Mouse (Mus musculus) lung, adult 2 months (tissue): ENCODE measurements around the gene Hoxc6. TPM values are rescaled to one million over a fixed set of nuclear protein-coding genes. Genes with fewer than 3 reads are reported as not detected.

Source experiments
- DNase-seq: peaks from one replicate; pipeline ENCODE4 v3.0.0; 2022
- H3K4me1 ChIP-seq: fragments of 200-500 bp; 2 replicates; pipeline ENCODE4 v1.6.1; 2011; ENCODE audit warnings: low read length; ENCODE audit not compliant: control insufficient read depth, insufficient read depth
- H3K4me3 ChIP-seq: fragments of 200-500 bp; replicated peaks from 2 replicates; pipeline ENCODE3; 2011; ENCODE audit warnings: low read depth, mild to moderate bottlenecking, control low read depth, low read length; ENCODE audit errors: extremely low read depth
- CTCF ChIP-seq: fragments of 200-500 bp; IDR thresholded peaks from 2 replicates; pipeline ENCODE4 v1.5.1; 2011; ENCODE audit warnings: mild to moderate bottlenecking, low read length, control low read depth; ENCODE audit not compliant: insufficient read depth
- POLR2A ChIP-seq: fragments of 200-500 bp; IDR thresholded peaks from 2 replicates; pipeline ENCODE4 v1.6.1; 2011; ENCODE audit warnings: low read depth, mild to moderate bottlenecking, control low read depth, low read length, borderline replicate concordance; ENCODE audit errors: extremely low read depth
- WGBS: fragments of 180-500 bp; shearing (Covaris S2); methylation state at CpG from one replicate; pipeline ENCODE4 v1.1.7; 2018; 5-methylcytosine and 5-hydroxymethylcytosine counted together
- polyA plus RNA-seq: library from polyadenylated mRNA; depleted of rRNA; stranded (reverse); fragments of >200 nt; gene quantifications from 2 replicates; pipeline ENCODE4 v1.2.3, GENCODE M21; 2012

Hoxc6 gene
- polyA plus RNA-seq, 1 experiment: 0.34 TPM

GRCm38 (mm10) chr15:103010112-103010846, 12.2 kb downstream of the Hoxc6 start:
- TF ChIP-seq POLR2A (no peak), CTCF (no peak)
- no peak overlapping the region for H3K4me3 ChIP-seq

GRCm38 (mm10) chr15:103010847-103011555, 12.9 kb downstream of the Hoxc6 start:
- no peak overlapping the region for H3K4me3 ChIP-seq
- no peaks in the 10 kb centered on the region for H3K4me1 ChIP-seq
- WGBS: 8% methylated on average over 28 of the region's 28 CpGs
- DNase-seq: no peak
- TF ChIP-seq CTCF: no peak
- TF ChIP-seq POLR2A: no peak

More at GRCm38 (mm10) chr15:103010112-103010846, 12.2 kb downstream of the Hoxc6 start:
- WGBS: 7% methylated on average over 31 of the region's 31 CpGs
- H3K4me1 ChIP-seq: no peaks in the 10 kb centered on the region
- no peak for DNase-seq

DNA sequence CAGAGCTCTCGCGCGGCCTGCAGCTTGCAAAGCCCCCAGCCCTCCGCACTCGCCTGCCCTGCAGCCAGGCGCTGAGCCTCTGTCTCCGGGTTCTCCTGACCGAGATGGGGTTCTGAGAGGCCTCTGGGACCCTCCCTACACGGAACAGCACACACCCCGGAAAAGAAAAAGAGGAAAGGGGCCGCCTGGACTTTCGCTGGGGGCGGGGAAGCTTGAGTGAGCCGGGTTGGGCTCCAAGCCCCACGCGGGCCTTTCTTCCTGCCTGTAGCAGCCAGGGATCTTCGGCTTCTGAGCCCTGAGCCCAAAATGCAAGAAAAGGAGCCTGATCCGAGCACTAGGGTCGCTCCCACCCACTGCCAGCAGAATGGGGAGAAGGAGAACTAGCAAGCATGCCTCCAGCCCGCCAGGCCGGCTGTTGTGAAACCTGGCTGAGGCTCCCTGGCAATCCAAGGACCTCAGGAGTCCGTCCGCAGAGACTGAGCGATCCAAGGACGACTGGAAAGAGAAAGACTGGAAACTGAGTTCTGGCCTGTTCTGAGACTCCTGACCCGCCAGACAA, 13.9 kb downstream of the Hoxc6 start:
- TF ChIP-seq CTCF (no peak), POLR2A (no peak)
- Histone ChIP-seq H3K4me3 (no peak overlapping the region), H3K4me1 (no peaks in the 10 kb centered on the region)
- no peak for DNase-seq
- 13% methylated on average over 26 of the region's 26 CpGs for WGBS

DNA sequence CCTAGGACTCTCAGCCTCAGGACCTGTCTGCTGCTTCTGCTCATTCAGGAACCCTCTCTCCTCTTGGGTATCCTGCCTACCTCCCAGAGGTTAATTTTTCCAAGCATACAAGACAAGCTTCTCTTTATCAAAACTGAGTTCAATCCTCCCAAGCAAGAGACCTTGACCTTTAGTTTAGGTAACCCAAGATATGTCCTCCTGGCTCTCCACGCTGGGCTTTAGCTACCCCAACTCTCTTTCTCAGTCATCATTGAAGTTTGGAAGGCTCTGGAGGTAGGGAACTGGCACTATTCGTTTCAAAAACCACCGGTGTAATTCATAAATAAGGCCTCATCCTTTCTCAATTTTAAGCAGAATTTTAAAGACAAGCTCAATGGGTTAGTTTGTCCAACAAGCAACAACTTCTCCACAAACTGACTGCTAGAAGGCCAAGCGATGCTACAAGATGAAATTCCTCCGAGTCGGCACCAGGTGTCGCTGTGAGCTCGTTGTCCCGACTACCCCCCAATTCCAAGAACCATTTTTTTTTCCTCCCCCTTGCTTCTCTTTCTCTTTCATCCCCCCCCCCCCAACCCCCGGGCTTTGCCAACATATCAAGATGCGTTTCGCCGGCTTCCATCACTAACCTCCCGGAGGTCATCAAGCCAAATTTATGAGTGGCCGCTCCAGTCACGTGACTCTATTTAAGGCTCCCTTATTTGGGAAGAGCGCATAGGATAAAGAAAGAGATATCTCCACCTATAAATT, 15.4 kb downstream of the Hoxc6 start:
- TF ChIP-seq CTCF: peak; percentile 77
- TF ChIP-seq POLR2A: no peak
- DNase-seq: no peak
- 7% methylated on average over 17 of the region's 17 CpGs for WGBS
- H3K4me1 ChIP-seq: no peaks in the 10 kb centered on the region
- H3K4me3 ChIP-seq: no peak overlapping the region

GRCm38 (mm10) chr15:103014166-103015008, 16.3 kb downstream of the Hoxc6 start:
- Histone ChIP-seq H3K4me1 (no peaks in the 10 kb centered on the region), H3K4me3 (no peak overlapping the region)
- no peak for TF ChIP-seq POLR2A
- no peak for TF ChIP-seq CTCF
- no peak for DNase-seq
- WGBS: 2% methylated on average over 57 of the region's 57 CpGs

GRCm38 (mm10) chr15:103015009-103015399, 16.9 kb downstream of the Hoxc6 start:
- H3K4me3 ChIP-seq: no peak overlapping the region
- no peak for TF ChIP-seq CTCF
- TF ChIP-seq POLR2A: no peak
- H3K4me1 ChIP-seq: no peaks in the 10 kb centered on the region
- WGBS: 5% methylated on average over 27 of the region's 28 CpGs
- no peak for DNase-seq

GRCm38 (mm10) chr15:103015406-103016166, 17.5 kb downstream of the Hoxc6 start:
- Histone ChIP-seq H3K4me3 (no peak overlapping the region), H3K4me1 (no peaks in the 10 kb centered on the region)
- 21% methylated on average over 19 of the region's 19 CpGs for WGBS
- no peak for TF ChIP-seq CTCF
- TF ChIP-seq POLR2A: no peak
- DNase-seq: no peak

DNA sequence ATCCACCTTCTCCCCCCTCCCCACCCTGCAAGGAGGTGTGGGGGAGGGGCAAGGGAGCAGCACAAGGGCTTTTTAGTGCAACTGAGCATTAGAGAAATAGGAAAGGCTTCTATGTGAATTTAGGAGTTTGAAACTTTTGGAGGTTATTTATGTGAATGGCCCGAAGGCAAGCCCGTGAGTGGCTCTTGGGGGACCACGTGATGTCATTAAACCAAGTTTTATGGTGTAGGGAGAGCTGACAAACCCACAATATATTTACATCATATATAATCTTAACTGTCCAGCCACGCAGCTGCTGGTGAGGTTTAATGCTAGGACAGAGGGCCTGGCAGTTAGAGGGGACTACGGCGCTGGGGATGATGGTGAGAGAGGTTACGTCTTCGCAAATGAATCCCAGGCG, 20.6 kb downstream of the Hoxc6 start, which contains the start of gene Hoxc4:
Hoxc4 (plus strand) TSS at position 299 of the 400 bp plus-strand sequence.
- Histone ChIP-seq H3K4me3 (no peak within 1 kb of the TSS), H3K4me1 (no peaks in the 10 kb centered on the region)
- no peak for DNase-seq
- WGBS: 49% methylated on average over 9 of the region's 9 CpGs
- TF ChIP-seq POLR2A: no peak
- TF ChIP-seq CTCF: no peak
